Mouse (Mus musculus) retina, postnatal 7 days (tissue): ENCODE measurements around the gene Gm8764.
"Not testable (repeated sequence)": the region's sequence is repeated elsewhere in the genome, so short reads cannot be mapped to it uniquely, and the experiment has no call there.

ENCODE experiments used
- DNase-seq: peaks from one replicate; pipeline ENCODE4 v3.0.0-alpha.2; 2012; ENCODE audit warnings: low read depth, low spot score

Gm8764 gene

GRCm38 (mm10) chr10:104159706-104160105 lies at the start of gene Gm8764:
Gene Gm8764 (plus strand): TSS chr10:104160006.
- DNase-seq, result not testable (repeated sequence)

- no peak for DNase-seq
These were observed 49.8 kb upstream of the Gm8764 start for GRCm38 (mm10) chr10:104110044-104110443.

- DNase-seq, result no peak
These were observed 41.5 kb upstream of the Gm8764 start for GRCm38 (mm10) chr10:104118312-104118711.

- DNase-seq, result not testable (repeated sequence)
These were observed 17.1 kb upstream of the Gm8764 start, which contains the start of gene Gm21293 for GRCm38 (mm10) chr10:104142687-104143086. Gene Gm21293 (plus strand): TSS chr10:104142987.

- DNase-seq, result not testable (repeated sequence)
These were observed 8.6 kb upstream of the Gm8764 start, which contains the start of gene Gm6763 for GRCm38 (mm10) chr10:104151197-104151596. Gene Gm6763 (plus strand): TSS chr10:104151497.

- not testable (repeated sequence) for DNase-seq
These were observed 8.4 kb downstream of the Gm8764 start, which contains the start of gene Gm21304 for GRCm38 (mm10) chr10:104168215-104168614. Gene Gm21304 (plus strand): TSS chr10:104168515.

DNA sequence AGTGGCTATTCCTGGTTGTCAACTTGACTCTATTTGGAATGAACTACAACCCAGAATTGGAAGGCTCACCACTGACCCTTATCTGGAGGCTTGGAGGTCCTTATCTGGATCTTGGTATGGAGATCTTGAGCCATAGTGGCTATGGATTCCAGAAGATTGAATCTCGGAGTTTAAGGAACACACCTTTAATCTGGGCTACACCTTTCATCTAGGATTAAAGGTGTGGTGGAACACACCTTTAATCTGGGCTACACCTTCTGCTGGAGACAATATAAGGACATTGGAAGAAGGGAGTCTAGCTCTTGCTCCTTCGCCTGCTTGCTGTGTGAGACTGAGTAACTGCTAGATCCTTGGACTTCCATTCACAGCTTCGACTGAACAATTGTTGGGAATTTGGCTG lies 16.9 kb downstream of the Gm8764 start, which contains the start of gene Gm21312:
Gene Gm21312, plus strand, starts transcription at position 301 of the 400 bp plus-strand sequence.
- DNase-seq, result not testable (repeated sequence)

DNA sequence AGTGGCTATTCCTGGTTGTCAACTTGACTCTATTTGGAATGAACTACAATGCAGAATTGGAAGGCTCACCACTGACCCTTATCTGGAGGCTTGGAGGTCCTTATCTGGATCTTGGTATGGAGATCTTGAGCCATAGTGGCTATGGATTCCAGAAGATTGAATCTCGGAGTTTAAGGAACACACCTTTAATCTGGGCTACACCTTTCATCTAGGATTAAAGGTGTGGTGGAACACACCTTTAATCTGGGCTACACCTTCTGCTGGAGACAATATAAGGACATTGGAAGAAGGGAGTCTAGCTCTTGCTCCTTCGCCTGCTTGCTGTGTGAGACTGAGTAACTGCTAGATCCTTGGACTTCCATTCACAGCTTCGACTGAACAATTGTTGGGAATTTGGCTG lies 25.4 kb downstream of the Gm8764 start, which contains the start of gene Gm20765:
Gene Gm20765, plus strand, starts transcription at position 301 of the 400 bp plus-strand sequence.
- DNase-seq, result not testable (repeated sequence)

DNA sequence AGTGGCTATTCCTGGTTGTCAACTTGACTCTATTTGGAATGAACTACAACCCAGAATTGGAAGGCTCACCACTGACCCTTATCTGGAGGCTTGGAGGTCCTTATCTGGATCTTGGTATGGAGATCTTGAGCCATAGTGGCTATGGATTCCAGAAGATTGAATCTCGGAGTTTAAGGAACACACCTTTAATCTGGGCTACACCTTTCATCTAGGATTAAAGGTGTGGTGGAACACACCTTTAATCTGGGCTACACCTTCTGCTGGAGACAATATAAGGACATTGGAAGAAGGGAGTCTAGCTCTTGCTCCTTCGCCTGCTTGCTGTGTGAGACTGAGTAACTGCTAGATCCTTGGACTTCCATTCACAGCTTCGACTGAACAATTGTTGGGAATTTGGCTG lies 33.9 kb downstream of the Gm8764 start, which contains the start of gene Gm4340:
Gene Gm4340, plus strand, starts transcription at position 301 of the 400 bp plus-strand sequence.
- not testable (repeated sequence) for DNase-seq

DNA sequence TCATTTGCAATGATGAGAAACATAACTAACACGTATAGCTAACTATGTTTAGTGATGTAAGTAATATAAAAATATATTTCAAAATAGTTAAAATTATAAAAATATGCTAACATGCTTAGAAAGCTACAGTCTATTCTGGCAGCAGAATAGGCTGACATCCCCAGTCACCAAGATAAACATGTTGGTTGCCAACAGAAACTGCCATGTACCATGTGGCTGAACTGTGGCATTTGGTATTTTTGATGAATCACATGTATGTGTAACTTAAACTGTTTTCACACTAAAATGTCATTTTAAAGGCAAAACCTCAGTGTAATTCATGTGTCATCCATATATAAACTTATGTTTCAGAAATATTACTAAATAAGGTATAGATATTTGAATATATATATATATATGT lies 49.8 kb downstream of the Gm8764 start:
- no peak for DNase-seq

GRCm38 (mm10) chr10:104210268-104210990 lies 50.6 kb downstream of the Gm8764 start:
- no peak for DNase-seq
